Mouse (Mus musculus) 3T3-L1 (cell line): ENCODE results near the gene Olfr368.
A peak's percentile ranks its signal among the peaks of the same experiment; 100 is the strongest.

Experiments used
- DNase-seq: peaks from one replicate; pipeline ENCODE4 v3.0.0-alpha.2; 2015; ENCODE audit warnings: low read depth, low spot score

The Olfr368 gene

GRCm38 (mm10) chr2:37326215-37326614, at the start of gene Olfr368:
TSS of gene Olfr368 (plus strand) at chr2:37326515.
- no peak for DNase-seq

GRCm38 (mm10) chr2:37333321-37333720, 7.0 kb downstream of the Olfr368 start:
- DNase-seq, result peak; percentile 79

GRCm38 (mm10) chr2:37338497-37339187, 12.3 kb downstream of the Olfr368 start:
- peak; percentile 87 for DNase-seq

GRCm38 (mm10) chr2:37351671-37352070, 25.4 kb downstream of the Olfr368 start:
- DNase-seq, result no peak

GRCm38 (mm10) chr2:37355571-37355970, 29.3 kb downstream of the Olfr368 start:
- DNase-seq, result no peak

DNA sequence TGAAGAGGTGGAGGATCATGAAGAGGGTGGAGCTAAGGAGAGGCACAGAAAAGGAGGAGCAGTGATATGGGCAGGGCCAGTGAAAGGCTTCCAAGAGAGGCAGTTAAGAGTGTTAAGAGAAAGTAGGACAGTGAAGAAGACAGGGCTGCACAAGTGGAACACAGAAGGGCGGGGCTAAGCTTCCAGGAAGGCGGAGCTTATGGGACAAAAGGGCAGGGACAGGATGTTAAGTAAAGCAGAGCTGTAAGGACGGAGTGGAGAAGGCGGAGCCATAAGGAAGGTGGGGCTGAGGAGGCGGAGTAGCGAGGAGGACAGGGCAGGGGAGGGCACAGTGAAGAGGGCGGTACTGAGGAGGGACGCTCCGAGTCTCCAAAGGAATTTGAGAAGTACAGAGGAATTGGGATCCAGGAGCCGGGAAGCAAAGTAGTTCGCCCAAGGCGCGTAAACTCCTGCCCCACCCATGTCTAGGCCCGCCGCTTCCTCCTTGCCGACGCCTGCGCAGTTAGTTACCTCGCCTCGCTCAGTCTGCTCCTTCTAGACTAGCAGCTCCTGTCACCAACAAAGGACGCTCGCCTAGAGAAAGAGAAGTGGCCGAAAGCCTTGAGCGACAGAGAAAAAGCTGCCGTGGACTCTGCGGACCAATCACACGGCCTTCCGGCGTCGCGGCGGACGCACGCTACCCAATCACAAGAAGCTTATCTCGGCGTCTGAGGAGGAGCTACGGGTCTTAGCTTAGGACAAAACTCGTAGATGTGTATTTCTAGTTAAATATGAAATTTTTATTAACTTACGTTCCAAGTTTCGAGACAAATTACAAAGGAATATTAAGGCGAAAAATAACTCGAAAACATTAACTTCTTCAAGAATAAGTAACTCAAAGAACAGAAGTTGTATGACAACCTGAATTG, 32.6 kb downstream of the Olfr368 start, which contains the start of gene Pdcl:
TSS of gene Pdcl (minus strand) at position 700 of the 908 bp plus-strand sequence.
- peak; percentile 100 for DNase-seq

GRCm38 (mm10) chr2:37359908-37360307, 33.6 kb downstream of the Olfr368 start:
- DNase-seq, result no peak

GRCm38 (mm10) chr2:37370651-37371050, 44.3 kb downstream of the Olfr368 start:
- DNase-seq, result peak; percentile 71

GRCm38 (mm10) chr2:37376018-37376417, 49.7 kb downstream of the Olfr368 start:
- peak; percentile 94 for DNase-seq

- peak; percentile 86 for DNase-seq
Observed at GRCm38 (mm10) chr2:37380189-37380588, 53.9 kb downstream of the Olfr368 start.
